8 mouse cellular contexts compared by ENCODE assay signal in the genomic region with DNA sequence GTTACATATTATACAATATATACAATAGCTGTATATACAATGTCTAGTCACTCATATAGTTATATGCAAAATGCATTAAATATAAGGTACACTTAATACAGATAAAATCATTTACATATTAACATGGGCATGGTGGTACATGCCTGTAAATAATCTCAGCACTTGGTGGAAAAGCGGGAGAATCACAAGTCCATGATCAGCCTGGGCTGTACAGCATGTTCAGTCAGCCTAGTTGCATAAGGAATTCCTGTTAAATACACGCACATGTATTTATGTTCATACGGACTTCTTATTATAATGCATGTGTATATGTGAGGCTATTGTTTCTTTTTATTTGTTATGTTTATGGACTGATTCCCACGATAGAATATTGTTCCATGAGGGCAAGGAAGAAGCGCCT. TPM values are rescaled to one million over a fixed set of nuclear protein-coding genes. Genes with fewer than 3 reads are reported as not detected.
A peak's percentile ranks its signal among the peaks of the same experiment; 100 is the strongest.
DNase-seq lines count a peak whose midpoint lies in the region; ATAC-seq and TF ChIP-seq lines count a peak whose summit lies in the region.

No protein-coding gene starts in this region.

- no peaks in the 10 kb centered on the region for H3K9me3 ChIP-seq in erythroblast, embryonic 14.5 days (ENCODE audit: control insufficient read depth, low read length)
- no peaks in the 10 kb centered on the region for H3K9me3 ChIP-seq in forebrain, embryonic 14.5 days (replicated peaks; ENCODE audit: control insufficient read depth, low read length)
- no peaks in the 10 kb centered on the region for H3K9me3 ChIP-seq in liver, embryonic 14.5 days (ENCODE audit: control insufficient read depth, low read length)

- no peak for ATAC-seq in erythroblast, adult 5-6 weeks (replicated peaks; ENCODE audit: low FRiP score, poor library complexity, severe bottlenecking)
- ATAC-seq in forebrain, embryonic 14.5 days: no peak
- no peak for ATAC-seq in liver, embryonic 14.5 days (ENCODE audit: insufficient read depth)

- peaks cover 22% of the 10 kb centered on the region for H3K4me1 ChIP-seq in erythroblast, embryonic 14.5 days (ENCODE audit: control insufficient read depth)
- H3K4me1 ChIP-seq in forebrain, embryonic 14.5 days (ENCODE audit: control insufficient read depth, insufficient read depth, low read length): no peaks in the 10 kb centered on the region
- H3K4me1 ChIP-seq in liver, embryonic 14.5 days (replicated peaks; ENCODE audit: control insufficient read depth in 2 of 2, insufficient read depth in 2 of 2, low read length in 1 of 2): no peaks in the 10 kb centered on the region

- H3K27me3 ChIP-seq in erythroblast, embryonic 14.5 days (ENCODE audit: control insufficient read depth): no peaks in the 10 kb centered on the region
- H3K27me3 ChIP-seq in forebrain, embryonic 14.5 days (replicated peaks; ENCODE audit: control insufficient read depth, insufficient read depth, low read length): no peaks in the 10 kb centered on the region
- H3K27me3 ChIP-seq in liver, embryonic 14.5 days (ENCODE audit: control insufficient read depth, insufficient read depth, low read length): no peaks in the 10 kb centered on the region

- H3K4me2 ChIP-seq in forebrain, embryonic 14.5 days (ENCODE audit: low read length): peak overlapping the region; percentile 69
- peak overlapping the region; percentile 78 for H3K4me2 ChIP-seq in liver, embryonic 14.5 days (ENCODE audit: low read depth)

- H3K9ac ChIP-seq in forebrain, embryonic 14.5 days (ENCODE audit: low read length): no peak overlapping the region
- no peak overlapping the region; the same call in 1 of the 2 replicates for H3K9ac ChIP-seq in liver, embryonic 14.5 days (replicated peaks)

- H3K4me3 ChIP-seq in erythroblast, embryonic 14.5 days (replicated peaks): peak overlapping the region; percentile 67
- H3K4me3 ChIP-seq in forebrain, embryonic 14.5 days (ENCODE audit: low read depth, low read length): peak overlapping the region; percentile 39; the same call in 1 of the 2 replicates
- H3K4me3 ChIP-seq in liver, embryonic 14.5 days (ENCODE audit: insufficient read depth in 1 of 2, low read depth in 2 of 2, low read length in 2 of 2): peak overlapping the region; percentile 64 to 66; a peak in 3 of 4 replicates

- TF ChIP-seq CTCF in liver, embryonic 14.5 days (IDR thresholded peaks at IDR 0.05; ENCODE audit: low read depth): no peak

- peaks cover 2% of the 10 kb centered on the region for H3K36me3 ChIP-seq in erythroblast, embryonic 14.5 days (ENCODE audit: control insufficient read depth)
- no peaks in the 10 kb centered on the region for H3K36me3 ChIP-seq in forebrain, embryonic 14.5 days (ENCODE audit: control insufficient read depth, insufficient read depth, low read length)
- H3K36me3 ChIP-seq in liver, embryonic 14.5 days (replicated peaks; ENCODE audit: control insufficient read depth, insufficient read depth, low read depth): no peaks in the 10 kb centered on the region

- no peak overlapping the region for H3K27ac ChIP-seq in forebrain, embryonic 14.5 days (ENCODE audit: low read depth, low read length)
- no peak overlapping the region for H3K27ac ChIP-seq in liver, embryonic 14.5 days

- DNase-seq in 3T3-L1 (ENCODE audit: low read depth, low spot score): peak; percentile 7
- DNase-seq in forebrain, embryonic 14.5 days (ENCODE audit: low spot score): no peak
- no peak for DNase-seq in liver, embryonic 14.5 days (ENCODE audit: low read depth in 3 of 3, low spot score in 3 of 3)
- DNase-seq in right cerebral cortex, postnatal 14 days: no peak
- DNase-seq in cerebellum, adult 11 months: no peak
- DNase-seq in layer of hippocampus, adult 18-20 months (ENCODE audit: low spot score in 2 of 2): no peak

- WGBS in forebrain, embryonic 14.5 days: 38% methylated on average over 5 of the region's 5 CpGs
- WGBS in liver, embryonic 14.5 days (ENCODE audit: insufficient replicate concordance): 19% methylated on average over 5 of the region's 5 CpGs

- no peak for TF ChIP-seq EP300 in liver, embryonic 14.5 days (IDR thresholded peaks at IDR 0.05; ENCODE audit: low read depth)

RNA-seq across cellular contexts. Expression of a gene that starts 0.5 kb away (rescaled TPM):
- 9.2 and 16.3 TPM in 2 replicates for polyA plus RNA-seq in erythroblast, embryonic 14.5 days (2012)
- total RNA-seq in erythroblast, adult 5-6 weeks (2015; ENCODE audit: low replicate concordance): 57.1 and 70.5 TPM in 2 replicates
- total RNA-seq in erythroblast, adult 5-6 weeks (2017; ENCODE audit: low replicate concordance): 46.8 and 60.5 TPM in 2 replicates
- 287 and 341 TPM in 2 replicates for polyA plus RNA-seq in forebrain, embryonic 14.5 days (2014; fragmentation: Nextera tagmentation; extraction: Ambion mirVana)
- polyA plus RNA-seq in liver, embryonic 14.5 days (2012; rRNA removed): 93.8 and 94.4 TPM in 2 replicates
- polyA plus RNA-seq in liver, embryonic 14.5 days (2014; fragmentation: Nextera tagmentation; extraction: Ambion mirVana): 70.7 and 73.6 TPM in 2 replicates
- 100 to 1,000 TPM; 362 to 380 TPM for total RNA-seq in layer of hippocampus, adult 18-20 months (2021)

RNA-seq across cellular contexts. Expression of a gene that starts 30.2 kb away (rescaled TPM):
- 21.2 and 23.7 TPM in 2 replicates for polyA plus RNA-seq in erythroblast, embryonic 14.5 days (2012)
- total RNA-seq in erythroblast, adult 5-6 weeks (2015; ENCODE audit: low replicate concordance): 21.3 and 42.7 TPM in 2 replicates
- total RNA-seq in erythroblast, adult 5-6 weeks (2017; ENCODE audit: low replicate concordance): 15.2 and 20.7 TPM in 2 replicates
- polyA plus RNA-seq in forebrain, embryonic 14.5 days (2014; fragmentation: Nextera tagmentation; extraction: Ambion mirVana): 87.2 and 90.7 TPM in 2 replicates
- 45.5 and 47.9 TPM in 2 replicates for polyA plus RNA-seq in liver, embryonic 14.5 days (2012; rRNA removed)
- 18.1 and 22.2 TPM in 2 replicates for polyA plus RNA-seq in liver, embryonic 14.5 days (2014; fragmentation: Nextera tagmentation; extraction: Ambion mirVana)
- 100 to 1,000 TPM; 197 to 200 TPM for total RNA-seq in layer of hippocampus, adult 18-20 months (2021)

RNA-seq across cellular contexts. Expression of a gene that starts 40.2 kb away (rescaled TPM):
- polyA plus RNA-seq in erythroblast, embryonic 14.5 days (2012): 85.0 and 139 TPM in 2 replicates
- 57.5 and 95.5 TPM in 2 replicates for total RNA-seq in erythroblast, adult 5-6 weeks (2015; ENCODE audit: low replicate concordance)
- total RNA-seq in erythroblast, adult 5-6 weeks (2017; ENCODE audit: low replicate concordance): 32.8 and 46.7 TPM in 2 replicates
- polyA plus RNA-seq in forebrain, embryonic 14.5 days (2014; fragmentation: Nextera tagmentation; extraction: Ambion mirVana): 219 and 257 TPM in 2 replicates
- polyA plus RNA-seq in liver, embryonic 14.5 days (2012; rRNA removed): 76.0 and 95.3 TPM in 2 replicates
- polyA plus RNA-seq in liver, embryonic 14.5 days (2014; fragmentation: Nextera tagmentation; extraction: Ambion mirVana): 192 and 199 TPM in 2 replicates
- total RNA-seq in layer of hippocampus, adult 18-20 months (2021): 100 to 1,000 TPM; 154 to 174 TPM

RNA-seq across cellular contexts. Expression of a gene that starts 40.3 kb away (rescaled TPM):
- 5.8 and 5.9 TPM in 2 replicates for polyA plus RNA-seq in erythroblast, embryonic 14.5 days (2012)
- total RNA-seq in erythroblast, adult 5-6 weeks (2015; ENCODE audit: low replicate concordance): 14.0 and 14.2 TPM in 2 replicates
- 16.4 and 21.4 TPM in 2 replicates for total RNA-seq in erythroblast, adult 5-6 weeks (2017; ENCODE audit: low replicate concordance)
- polyA plus RNA-seq in forebrain, embryonic 14.5 days (2014; fragmentation: Nextera tagmentation; extraction: Ambion mirVana): 56.6 and 58.8 TPM in 2 replicates
- polyA plus RNA-seq in liver, embryonic 14.5 days (2012; rRNA removed): 22.7 and 25.8 TPM in 2 replicates
- 23.2 and 26.4 TPM in 2 replicates for polyA plus RNA-seq in liver, embryonic 14.5 days (2014; fragmentation: Nextera tagmentation; extraction: Ambion mirVana)
- 10 to 100 TPM; 48.6 to 53.0 TPM for total RNA-seq in layer of hippocampus, adult 18-20 months (2021)

RNA-seq across cellular contexts. Expression of a gene that starts 46.1 kb away (rescaled TPM):
- 0.04 and 0.11 TPM in 2 replicates for polyA plus RNA-seq in erythroblast, embryonic 14.5 days (2012)
- total RNA-seq in erythroblast, adult 5-6 weeks (2015; ENCODE audit: low replicate concordance): 2.3 and 3.5 TPM in 2 replicates
- 2.6 and 5.7 TPM in 2 replicates for total RNA-seq in erythroblast, adult 5-6 weeks (2017; ENCODE audit: low replicate concordance)
- polyA plus RNA-seq in forebrain, embryonic 14.5 days (2014; fragmentation: Nextera tagmentation; extraction: Ambion mirVana): 67.8 and 73.4 TPM in 2 replicates
- polyA plus RNA-seq in liver, embryonic 14.5 days (2012; rRNA removed): 5.9 and 6.3 TPM in 2 replicates
- 4.8 and 5.6 TPM in 2 replicates for polyA plus RNA-seq in liver, embryonic 14.5 days (2014; fragmentation: Nextera tagmentation; extraction: Ambion mirVana)
- total RNA-seq in layer of hippocampus, adult 18-20 months (2021): 100 to 1,000 TPM; 114 to 129 TPM
